Mouse (Mus musculus): ENCODE data around the gene Serpina11.

DNA sequence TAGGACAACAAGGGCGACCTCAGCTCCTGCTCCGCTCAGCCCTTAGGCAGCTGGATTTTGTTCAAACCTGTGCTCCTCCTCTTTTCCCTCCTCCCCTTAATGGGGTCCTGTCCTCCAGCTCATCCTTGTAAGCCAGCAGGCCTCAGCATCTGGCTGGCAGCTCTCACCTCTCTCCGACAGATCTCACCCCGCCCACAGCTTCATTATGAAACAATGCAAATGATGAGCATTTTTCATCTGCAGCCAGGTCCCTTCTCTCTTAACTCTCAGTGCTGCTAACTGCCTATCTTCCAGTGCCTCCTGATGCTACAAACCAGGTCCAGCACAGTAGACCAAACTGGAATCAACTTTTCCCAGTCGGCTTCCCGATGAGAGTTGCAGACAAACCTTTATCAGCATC, 23.9 kb upstream of the Serpina11 start, which contains the start of gene Serpina9:
- TF ChIP-seq CTCF (IDR thresholded peaks at IDR 0.05; ENCODE audit: low read depth, low read length) (no peak), POLR2AphosphoS5 (IDR thresholded peaks at IDR 0.05; ENCODE audit: insufficient replicate concordance, low read depth, low read length) (no peak)

Data from G1E (cell line).